Mouse (Mus musculus) mammary gland, adult 2 months (tissue): Measurements from ENCODE around the gene Prl3c1. TPM values are rescaled to one million over a fixed set of nuclear protein-coding genes. Genes with fewer than 3 reads are reported as not detected.

Experiments used
- polyA plus RNA-seq: library from polyadenylated mRNA; depleted of rRNA; stranded (reverse); fragments of >200 nt; gene quantifications from 2 replicates; pipeline ENCODE4 v1.2.3, GENCODE M21; 2012; ENCODE audit warnings: low replicate concordance; rRNA removed

Prl3c1 gene
- polyA plus RNA-seq, result not detected in 2 replicates

DNA sequence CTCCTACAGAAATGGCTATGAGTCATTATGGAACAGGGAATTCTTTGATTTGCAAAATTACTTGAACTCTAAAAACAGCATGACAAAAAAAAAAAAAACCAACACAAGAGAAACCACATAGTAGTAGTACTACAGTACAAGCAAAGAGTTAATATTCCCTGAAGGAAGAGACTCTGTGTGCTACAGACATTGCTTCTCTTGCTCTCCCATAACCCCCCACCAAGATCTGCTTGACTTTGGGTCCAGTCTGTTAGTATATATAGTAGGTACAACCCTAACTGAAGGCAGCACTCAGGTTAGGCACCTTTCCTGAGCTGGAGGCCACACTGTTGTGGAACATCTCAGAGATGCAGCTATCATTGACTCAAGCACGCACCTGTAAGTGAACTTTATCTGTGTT, at the start of gene Prl3c1:
Gene Prl3c1, plus strand, starts transcription at position 301 of the 400 bp plus-strand sequence.

DNA sequence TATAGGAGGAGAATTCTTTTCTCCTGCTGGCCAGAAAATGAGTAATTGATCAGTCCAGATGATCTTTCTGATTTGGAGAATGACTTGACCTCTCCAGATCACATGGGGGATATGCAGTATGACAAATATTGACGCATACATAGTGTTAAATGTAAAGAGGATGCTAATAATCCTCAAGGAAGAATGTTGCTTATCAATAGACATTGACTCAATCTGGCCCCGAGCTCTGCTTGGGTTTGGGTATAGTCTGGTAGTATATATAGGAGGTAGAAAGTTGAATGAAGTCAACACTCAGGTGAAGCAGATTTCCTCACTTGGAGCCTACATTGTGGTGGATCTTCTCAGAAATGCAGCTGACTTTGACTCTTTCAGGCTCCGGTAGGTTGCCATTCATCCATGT, 40.0 kb upstream of the Prl3c1 start, which contains the start of gene Prl3d3:
Gene Prl3d3, plus strand, starts transcription at position 301 of the 400 bp plus-strand sequence.

DNA sequence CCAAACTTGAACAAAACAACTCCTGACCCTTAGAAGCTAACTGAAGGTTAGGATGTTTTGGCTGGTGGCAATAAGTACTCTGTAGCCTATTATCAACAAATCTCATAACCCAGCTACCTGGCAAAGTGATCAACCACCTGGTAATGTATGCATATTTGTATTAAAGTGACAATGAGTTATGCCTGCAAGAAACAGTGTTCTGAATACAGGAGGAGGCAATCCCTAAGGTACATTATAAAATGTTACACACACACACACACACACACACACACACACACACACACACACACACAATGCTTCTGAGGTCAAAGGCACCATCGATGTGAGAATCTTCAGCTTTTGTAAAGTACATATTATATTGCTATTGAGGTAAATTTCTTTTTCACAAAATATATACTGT, 45.1 kb downstream of the Prl3c1 start, which contains the start of gene Prl3b1:
Gene Prl3b1, plus strand, starts transcription at position 301 of the 400 bp plus-strand sequence.

Other genes with a start within 250 kb of the Prl3c1 start
- gene Prl, start 139.1 kb upstream of the Prl3c1 start, polyA plus RNA-seq, result not detected in 2 replicates
- not detected in 2 replicates for gene Prl3d1, start 102.5 kb upstream of the Prl3c1 start, polyA plus RNA-seq
- gene Prl3d2, start 75.0 kb upstream of the Prl3c1 start, polyA plus RNA-seq, result not detected in 2 replicates
- gene Prl3d3, start 39.9 kb upstream of the Prl3c1 start, polyA plus RNA-seq, result not detected in 2 replicates
- gene Prl3b1, start 45.2 kb downstream of the Prl3c1 start, polyA plus RNA-seq, result not detected in 2 replicates
- not detected in 2 replicates for gene Prl3a1, start 62.8 kb downstream of the Prl3c1 start, polyA plus RNA-seq
- not detected in 2 replicates for gene Prl6a1, start 116.0 kb downstream of the Prl3c1 start, polyA plus RNA-seq
- gene Prl8a2, start 149.0 kb downstream of the Prl3c1 start, polyA plus RNA-seq, result not detected in 2 replicates
- gene Prl2b1, start 194.2 kb downstream of the Prl3c1 start, polyA plus RNA-seq, result not detected in 2 replicates
- gene Prl8a6, start 242.0 kb downstream of the Prl3c1 start, polyA plus RNA-seq, result not detected in 2 replicates